Mouse (Mus musculus) heart, adult 9 months (tissue): ENCODE measurements at regions not wholly inside any gene's neighbourhood (a gene's known extent, or its start where the extent isn't known, plus 50 kb on each side); places are given as distances from the start of the nearest gene placed in this dataset.

Experiments
- DNase-seq, 2 experiments: peaks; one replicate each; pipeline ENCODE4 v3.0.0; 2022; ENCODE audit warnings: low spot score in 2 of 2

DNA sequence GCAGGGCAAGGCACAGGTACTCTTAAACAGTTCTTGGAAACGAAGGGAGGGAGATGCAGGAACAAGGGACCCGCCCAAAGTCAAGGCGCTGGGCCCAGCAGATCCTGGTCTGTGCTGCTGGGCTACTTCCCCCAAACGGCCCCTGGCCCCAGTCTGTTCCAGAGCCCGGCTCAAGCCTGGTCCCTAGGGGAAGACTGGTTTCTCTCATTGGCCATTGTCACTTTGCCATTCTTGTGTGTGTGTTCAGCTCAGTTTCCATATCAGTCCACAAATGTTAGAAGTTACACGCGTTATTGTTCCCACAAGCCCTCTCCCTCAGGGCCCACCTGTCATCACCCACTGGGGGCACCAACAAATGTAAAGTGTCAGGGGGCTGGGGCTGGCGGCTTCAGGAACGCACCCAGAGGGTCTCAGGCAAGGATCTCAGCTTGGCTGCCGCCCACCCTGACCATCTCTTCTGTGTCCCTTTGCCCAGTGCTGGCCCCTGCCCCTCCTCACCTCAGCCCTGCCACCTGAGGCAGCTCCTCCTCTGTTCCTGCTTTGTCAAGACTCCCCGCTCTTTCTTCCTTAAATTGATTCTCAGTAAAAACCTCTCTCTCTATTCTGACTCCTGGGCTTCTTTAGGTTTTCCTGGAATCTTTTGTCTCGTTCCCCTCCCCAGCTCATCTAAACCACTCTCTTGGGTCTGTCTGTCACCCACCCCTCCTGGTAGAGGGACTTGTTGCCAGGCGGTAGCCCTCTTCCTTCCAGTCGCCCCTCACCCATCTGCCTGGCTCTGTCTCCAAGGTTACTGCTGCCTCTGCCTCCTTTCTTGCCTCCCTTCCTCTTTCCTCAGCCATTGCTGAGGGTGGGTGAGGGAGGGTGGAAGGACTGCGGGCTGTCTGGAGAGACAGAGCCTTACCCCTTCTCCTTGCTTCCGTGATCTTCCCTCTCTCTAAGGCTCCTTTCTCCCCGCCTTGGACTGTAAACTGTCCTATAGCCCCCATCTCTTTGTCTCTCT lies 69.2 kb upstream of the 4931429L15Rik start:
- no peak for DNase-seq

- no peak for DNase-seq
Observed at GRCm38 (mm10) chr9:46386333-46386732, 66.5 kb upstream of the 4931429L15Rik start.

- no peak for DNase-seq
Observed at GRCm38 (mm10) chr9:46381342-46381741, 61.6 kb upstream of the 4931429L15Rik start.

DNA sequence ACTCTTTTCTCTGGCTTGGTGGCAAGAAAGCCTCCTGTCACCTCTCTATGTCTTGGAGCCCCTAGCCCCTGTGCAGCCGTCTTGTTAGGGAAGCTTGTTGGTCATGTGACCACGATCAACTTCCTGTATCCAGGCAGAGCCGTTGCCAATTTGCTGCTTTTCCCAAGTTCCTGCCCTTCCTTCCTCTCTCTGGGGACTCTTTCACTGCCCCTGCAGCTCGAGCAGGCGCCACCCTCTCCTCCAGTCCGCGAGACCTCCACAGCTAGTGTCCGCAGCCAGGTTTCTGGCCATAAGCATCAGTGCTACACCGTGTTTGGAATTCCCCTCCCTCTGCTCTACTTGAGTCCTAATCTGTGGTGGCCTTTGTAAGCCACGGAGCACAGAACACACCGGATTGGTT lies 59.7 kb upstream of the 4931429L15Rik start:
- DNase-seq: peak; percentile 23 to 30

DNA sequence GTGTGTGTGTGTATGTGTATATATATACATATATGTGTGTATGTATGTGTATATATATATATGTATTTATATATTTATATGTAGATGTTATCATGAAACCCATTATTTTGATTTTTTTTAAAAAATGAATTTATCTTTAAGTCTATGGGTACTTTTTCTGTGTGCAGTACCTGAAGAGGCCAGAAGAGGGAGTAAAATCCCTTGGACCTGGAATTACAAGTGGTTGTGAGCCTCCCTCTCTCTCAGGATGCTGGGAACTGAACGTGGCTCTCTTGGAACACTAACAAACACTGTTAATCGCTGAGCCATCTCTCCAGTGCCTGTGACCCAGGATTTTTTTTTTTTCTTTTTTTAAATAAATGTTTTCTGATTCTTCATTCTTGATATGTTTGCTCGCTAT lies 58.6 kb upstream of the 4931429L15Rik start:
- no peak for DNase-seq
